Mouse (Mus musculus) G1E (cell line): ENCODE data around the gene Olfr561. TPM values are rescaled to one million over a fixed set of nuclear protein-coding genes. Genes with fewer than 3 reads are reported as not detected.

ENCODE experiments used
- ATAC-seq: 2 replicates; pipeline ENCODE4 v1.8.0; 2016; ENCODE audit warnings: mild to moderate bottlenecking; ENCODE audit not compliant: insufficient number of reproducible peaks, poor library complexity, low FRiP score, severe bottlenecking; ENCODE audit errors: extremely low read depth
- DNase-seq: peaks from one replicate; pipeline ENCODE4 v3.0.0; 2012; ENCODE audit warnings: low spot score
- H3K27me3 ChIP-seq: 2 replicates; pipeline ENCODE4 v1.6.1; 2012; ENCODE audit warnings: mild to moderate bottlenecking, low read length, inconsistent platforms; ENCODE audit not compliant: insufficient read depth
- H3K36me3 ChIP-seq: replicated peaks from 2 replicates; pipeline ENCODE3; 2012; ENCODE audit warnings: mild to moderate bottlenecking, inconsistent platforms
- H3K4me1 ChIP-seq: 2 replicates; pipeline ENCODE4 v1.6.1; 2012; ENCODE audit warnings: low read depth, low read length, inconsistent platforms, mixed read lengths; ENCODE audit not compliant: insufficient read depth
- H3K4me3 ChIP-seq: 2 replicates; pipeline ENCODE4 v1.5.1; 2012; ENCODE audit warnings: low read depth, mild to moderate bottlenecking, inconsistent platforms, low read length, moderate library complexity, mixed read lengths
- H3K9me3 ChIP-seq: replicated peaks from 2 replicates; pipeline ENCODE4 v1.6.1; 2012; ENCODE audit warnings: inconsistent platforms
- CTCF ChIP-seq: IDR thresholded peaks from 2 replicates; pipeline ENCODE4 v1.5.1; 2012; ENCODE audit warnings: low read depth, low read length, inconsistent platforms, mixed read lengths
- GATA1 ChIP-seq: IDR thresholded peaks from 2 replicates; pipeline ENCODE4 v1.6.1; 2012; ENCODE audit warnings: borderline replicate concordance, low read length, inconsistent platforms, mixed read lengths
- GATA2 ChIP-seq: IDR thresholded peaks from 2 replicates; pipeline ENCODE4 v1.6.1; 2012; ENCODE audit warnings: low read depth, low read length, inconsistent platforms, borderline replicate concordance
- POLR2AphosphoS5 ChIP-seq: IDR thresholded peaks from 2 replicates; pipeline ENCODE4 v1.6.1; 2012; ENCODE audit warnings: low read depth, low read length, inconsistent platforms; ENCODE audit not compliant: insufficient replicate concordance
- TAL1 ChIP-seq: conservative IDR thresholded peaks from 2 replicates; pipeline ENCODE4 v1.6.1; 2012; ENCODE audit warnings: low read depth, low read length, inconsistent platforms, mixed read lengths
- polyA plus RNA-seq: library from polyadenylated mRNA; stranded (reverse); fragments of >175 nt; gene quantifications from 2 replicates; pipeline ENCODE4 v1.2.3, GENCODE M21; 2012
- total RNA-seq, 2 experiments: library from RNA; stranded (forward) in 1 of 2; stranded (reverse) in 1 of 2; fragments of 200-1000 nt in 1 of 2; fragments of >200 nt in 1 of 2; fragmentation: Nextera tagmentation in 1 of 2; gene quantifications; 2 replicates each; pipeline ENCODE4 v1.2.3; 2014 to 2017

The Olfr561 gene
- total and polyA plus RNA-seq, 3 experiments = 0.22 TPM; not detected in 2

GRCm38 (mm10) chr7:102803180-102803579, 32.2 kb downstream of the Olfr561 start, which contains the start of gene Olfr564:
Gene Olfr564, plus strand, starts transcription at chr7:102803480.
- no peaks in the 10 kb centered on the region for H3K9me3 ChIP-seq
- no peak within 1 kb of the TSS for H3K4me3 ChIP-seq

More at GRCm38 (mm10) chr7:102803180-102803579, 32.2 kb downstream of the Olfr561 start, which contains the start of gene Olfr564:
- Histone ChIP-seq H3K27me3 (no peaks in the 10 kb centered on the region), H3K36me3 (no peaks in the 10 kb centered on the region), H3K4me1 (no peaks in the 10 kb centered on the region)
- no peak for TF ChIP-seq GATA2
- no peak for TF ChIP-seq GATA1
- no peak for TF ChIP-seq CTCF
- TF ChIP-seq POLR2AphosphoS5 = no peak
- TF ChIP-seq TAL1 = no peak
- no peak for ATAC-seq
- DNase-seq = no peak

Other genes with a start within 250 kb of the Olfr561 start
Only the 20 nearest of the 31 such genes appear.
- not detected in 2 replicates for gene Olfr552, start 173.5 kb upstream of the Olfr561 start, total RNA-seq (2014; fragmentation: Nextera tagmentation)
- gene Olfr552, start 173.5 kb upstream of the Olfr561 start, total RNA-seq (2017) = 0.05 and 0.17 TPM in 2 replicates
- not detected in 2 replicates for gene Olfr552, start 173.5 kb upstream of the Olfr561 start, polyA plus RNA-seq
- not detected in 2 replicates for gene Olfr553, start 153.0 kb upstream of the Olfr561 start, total RNA-seq (2014; fragmentation: Nextera tagmentation)
- gene Olfr553, start 153.0 kb upstream of the Olfr561 start, total RNA-seq (2017) = 0.12 and 0.22 TPM in 2 replicates
- gene Olfr553, start 153.0 kb upstream of the Olfr561 start, polyA plus RNA-seq = not detected in 2 replicates
- not detected in 2 replicates for gene Olfr554, start 132.8 kb upstream of the Olfr561 start, total RNA-seq (2014; fragmentation: Nextera tagmentation)
- gene Olfr554, start 132.8 kb upstream of the Olfr561 start, total RNA-seq (2017) = 0.06 and 0.16 TPM in 2 replicates
- gene Olfr554, start 132.8 kb upstream of the Olfr561 start, polyA plus RNA-seq = not detected in 2 replicates
- gene Olfr555, start 112.4 kb upstream of the Olfr561 start, total RNA-seq (2014; fragmentation: Nextera tagmentation) = not detected in 2 replicates
- gene Olfr555, start 112.4 kb upstream of the Olfr561 start, total RNA-seq (2017) = 0.17 and 0.22 TPM in 2 replicates
- gene Olfr555, start 112.4 kb upstream of the Olfr561 start, polyA plus RNA-seq = not detected in 2 replicates
- gene Olfr556, start 106.3 kb upstream of the Olfr561 start, total RNA-seq (2014; fragmentation: Nextera tagmentation) = not detected in 2 replicates
- 0.23 and 0.27 TPM in 2 replicates for gene Olfr556, start 106.3 kb upstream of the Olfr561 start, total RNA-seq (2017)
- gene Olfr556, start 106.3 kb upstream of the Olfr561 start, polyA plus RNA-seq = not detected in 2 replicates
- gene Trim68, start 83.9 kb upstream of the Olfr561 start, total RNA-seq (2014; fragmentation: Nextera tagmentation) = 12.9 and 19.6 TPM in 2 replicates
- gene Trim68, start 83.9 kb upstream of the Olfr561 start, total RNA-seq (2017) = 9.6 and 9.9 TPM in 2 replicates
- gene Trim68, start 83.9 kb upstream of the Olfr561 start, polyA plus RNA-seq = 2.0 and 2.3 TPM in 2 replicates
- not detected in 2 replicates for gene Olfr557, start 75.3 kb upstream of the Olfr561 start, total RNA-seq (2014; fragmentation: Nextera tagmentation)
- 0.06 TPM in 1 of 2 replicates, not detected in the other for gene Olfr557, start 75.3 kb upstream of the Olfr561 start, total RNA-seq (2017)
- not detected in 2 replicates for gene Olfr557, start 75.3 kb upstream of the Olfr561 start, polyA plus RNA-seq
- not detected in 2 replicates for gene Olfr558, start 69.0 kb upstream of the Olfr561 start, total RNA-seq (2014; fragmentation: Nextera tagmentation)
- gene Olfr558, start 69.0 kb upstream of the Olfr561 start, total RNA-seq (2017) = 0.11 and 0.17 TPM in 2 replicates
- not detected in 2 replicates for gene Olfr558, start 69.0 kb upstream of the Olfr561 start, polyA plus RNA-seq
- not detected in 2 replicates for gene Olfr33, start 52.2 kb upstream of the Olfr561 start, total RNA-seq (2014; fragmentation: Nextera tagmentation)
- not detected in 2 replicates for gene Olfr33, start 52.2 kb upstream of the Olfr561 start, total RNA-seq (2017)
- gene Olfr33, start 52.2 kb upstream of the Olfr561 start, polyA plus RNA-seq = not detected in 2 replicates
- gene Olfr559, start 43.7 kb upstream of the Olfr561 start, total RNA-seq (2014; fragmentation: Nextera tagmentation) = not detected in 2 replicates
- gene Olfr559, start 43.7 kb upstream of the Olfr561 start, total RNA-seq (2017) = not detected in 2 replicates
- gene Olfr559, start 43.7 kb upstream of the Olfr561 start, polyA plus RNA-seq = not detected in 2 replicates
- gene Olfr560, start 11.9 kb upstream of the Olfr561 start, total RNA-seq (2014; fragmentation: Nextera tagmentation) = not detected in 2 replicates
- gene Olfr560, start 11.9 kb upstream of the Olfr561 start, total RNA-seq (2017) = 0.12 and 0.38 TPM in 2 replicates
- gene Olfr560, start 11.9 kb upstream of the Olfr561 start, polyA plus RNA-seq = not detected in 2 replicates
- gene Olfr78, start 11.8 kb upstream of the Olfr561 start, total RNA-seq (2014; fragmentation: Nextera tagmentation) = not detected in 2 replicates
- gene Olfr78, start 11.8 kb upstream of the Olfr561 start, total RNA-seq (2017) = 0.11 and 0.23 TPM in 2 replicates
- not detected in 2 replicates for gene Olfr78, start 11.8 kb upstream of the Olfr561 start, polyA plus RNA-seq
- not detected in 2 replicates for gene Olfr564, start 32.3 kb downstream of the Olfr561 start, total RNA-seq (2014; fragmentation: Nextera tagmentation)
- not detected in 2 replicates for gene Olfr564, start 32.3 kb downstream of the Olfr561 start, total RNA-seq (2017)
- gene Olfr564, start 32.3 kb downstream of the Olfr561 start, polyA plus RNA-seq = not detected in 2 replicates
- gene Olfr566, start 87.5 kb downstream of the Olfr561 start, total RNA-seq (2014; fragmentation: Nextera tagmentation) = not detected in 2 replicates
- gene Olfr566, start 87.5 kb downstream of the Olfr561 start, total RNA-seq (2017) = 0.06 and 0.16 TPM in 2 replicates
- not detected in 2 replicates for gene Olfr566, start 87.5 kb downstream of the Olfr561 start, polyA plus RNA-seq
- gene Olfr568, start 105.9 kb downstream of the Olfr561 start, total RNA-seq (2014; fragmentation: Nextera tagmentation) = not detected in 2 replicates
- not detected in 2 replicates for gene Olfr568, start 105.9 kb downstream of the Olfr561 start, total RNA-seq (2017)
- gene Olfr568, start 105.9 kb downstream of the Olfr561 start, polyA plus RNA-seq = not detected in 2 replicates
- not detected in 2 replicates for gene Olfr569, start 119.7 kb downstream of the Olfr561 start, total RNA-seq (2014; fragmentation: Nextera tagmentation)
- 0.06 and 0.16 TPM in 2 replicates for gene Olfr569, start 119.7 kb downstream of the Olfr561 start, total RNA-seq (2017)
- gene Olfr569, start 119.7 kb downstream of the Olfr561 start, polyA plus RNA-seq = not detected in 2 replicates
- gene Olfr570, start 123.4 kb downstream of the Olfr561 start, total RNA-seq (2014; fragmentation: Nextera tagmentation) = not detected in 2 replicates
- gene Olfr570, start 123.4 kb downstream of the Olfr561 start, total RNA-seq (2017) = not detected in 2 replicates
- not detected in 2 replicates for gene Olfr570, start 123.4 kb downstream of the Olfr561 start, polyA plus RNA-seq
- gene Olfr571, start 146.3 kb downstream of the Olfr561 start, total RNA-seq (2014; fragmentation: Nextera tagmentation) = 0.15 TPM in 1 of 2 replicates, not detected in the other
- 0.11 and 0.12 TPM in 2 replicates for gene Olfr571, start 146.3 kb downstream of the Olfr561 start, total RNA-seq (2017)
- not detected in 2 replicates for gene Olfr571, start 146.3 kb downstream of the Olfr561 start, polyA plus RNA-seq
- gene Olfr572, start 153.2 kb downstream of the Olfr561 start, total RNA-seq (2014; fragmentation: Nextera tagmentation) = not detected in 2 replicates
- gene Olfr572, start 153.2 kb downstream of the Olfr561 start, total RNA-seq (2017) = 0.22 TPM in 1 of 2 replicates, not detected in the other
- gene Olfr572, start 153.2 kb downstream of the Olfr561 start, polyA plus RNA-seq = not detected in 2 replicates
- gene Olfr573-ps1, start 171.4 kb downstream of the Olfr561 start, total RNA-seq (2014; fragmentation: Nextera tagmentation) = not detected in 2 replicates
- not detected in 2 replicates for gene Olfr573-ps1, start 171.4 kb downstream of the Olfr561 start, total RNA-seq (2017)
- not detected in 2 replicates for gene Olfr573-ps1, start 171.4 kb downstream of the Olfr561 start, polyA plus RNA-seq